Mouse (Mus musculus) cortical plate, adult 2 months (tissue): ENCODE data around the gene Slc44a2. TPM values are rescaled to one million over a fixed set of nuclear protein-coding genes. Genes with fewer than 3 reads are reported as not detected.
"Not testable (repeated sequence)": the region's sequence is repeated elsewhere in the genome, so short reads cannot be mapped to it uniquely, and the experiment has no call there.

Source experiments
- H3K27ac ChIP-seq: fragments of 200-500 bp; 2 replicates; pipeline ENCODE4 v1.5.1; 2012; ENCODE audit warnings: low read length, control low read depth, inconsistent platforms; ENCODE audit not compliant: insufficient read depth
- H3K4me1 ChIP-seq: fragments of 200-500 bp; 2 replicates; pipeline ENCODE4 v1.6.1; 2011; ENCODE audit warnings: low read length; ENCODE audit not compliant: control insufficient read depth, insufficient read depth
- H3K4me3 ChIP-seq: fragments of 200-500 bp; 2 replicates; pipeline ENCODE4 v1.5.1; 2011; ENCODE audit warnings: mild to moderate bottlenecking, low read length, control low read depth; ENCODE audit not compliant: insufficient read depth
- CTCF ChIP-seq: fragments of 200-500 bp; IDR thresholded peaks from 2 replicates; pipeline ENCODE4 v1.5.1; 2011; ENCODE audit warnings: mild to moderate bottlenecking, control low read depth, low read length; ENCODE audit not compliant: insufficient read depth; ENCODE audit errors: extremely low read depth
- POLR2A ChIP-seq: fragments of 200-500 bp; IDR thresholded peaks from 2 replicates; pipeline ENCODE4 v1.6.1; 2011; ENCODE audit warnings: mild to moderate bottlenecking, low read length, control low read depth; ENCODE audit not compliant: insufficient read depth; ENCODE audit errors: extremely low read depth
- polyA plus RNA-seq: library from polyadenylated mRNA; depleted of rRNA; stranded (reverse); fragments of >200 nt; gene quantifications from 2 replicates; pipeline ENCODE4 v1.2.3, GENCODE M21; 2012

Slc44a2 gene
- polyA plus RNA-seq, 1 experiment = 54.1 TPM

DNA sequence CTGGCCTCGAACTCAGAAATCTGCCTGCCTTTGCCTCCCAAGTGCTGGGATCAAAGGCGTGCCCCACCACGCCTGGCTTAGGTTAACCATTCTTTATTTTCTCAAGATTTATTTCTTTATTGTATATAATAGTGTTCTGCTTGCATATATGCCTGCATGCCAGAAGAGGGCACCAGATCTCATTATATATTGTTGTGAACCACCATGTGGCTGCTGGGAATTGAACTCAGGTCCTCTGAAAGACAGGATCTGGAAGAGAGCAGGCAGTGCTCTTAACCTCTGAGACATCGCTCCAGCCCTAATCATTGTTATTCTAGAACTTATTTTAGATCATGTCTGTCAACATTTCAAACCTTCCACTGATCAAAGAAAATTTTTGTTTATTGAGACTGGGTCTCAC is 995 bp upstream of the Slc44a2 start:
- Histone ChIP-seq H3K4me3 (no peak overlapping the region), H3K27ac (no peak overlapping the region), H3K4me1 (no peaks in the 10 kb centered on the region)
- TF ChIP-seq POLR2A (no peak), CTCF (no peak)

DNA sequence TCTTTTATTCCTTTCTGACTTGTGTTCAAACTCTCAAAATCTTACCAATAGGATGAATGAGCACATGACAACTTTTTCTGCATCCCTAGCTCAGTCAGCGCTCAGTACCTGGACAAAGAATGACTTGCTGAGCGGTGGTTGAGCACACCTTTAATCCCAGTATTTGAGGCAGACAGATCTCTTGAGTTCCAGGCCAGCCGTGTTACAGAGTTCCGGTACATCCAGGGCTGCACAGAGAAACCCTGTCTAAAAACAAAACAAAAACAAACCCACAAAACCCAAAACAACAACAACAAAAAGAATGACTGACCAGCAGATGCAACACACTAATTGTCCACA is 249 bp upstream of the Slc44a2 start:
- Histone ChIP-seq H3K4me1 (no peaks in the 10 kb centered on the region), H3K27ac (no peak overlapping the region), H3K4me3 (peak overlapping the region; percentile 88)
- TF ChIP-seq CTCF (no peak), POLR2A (no peak)

DNA sequence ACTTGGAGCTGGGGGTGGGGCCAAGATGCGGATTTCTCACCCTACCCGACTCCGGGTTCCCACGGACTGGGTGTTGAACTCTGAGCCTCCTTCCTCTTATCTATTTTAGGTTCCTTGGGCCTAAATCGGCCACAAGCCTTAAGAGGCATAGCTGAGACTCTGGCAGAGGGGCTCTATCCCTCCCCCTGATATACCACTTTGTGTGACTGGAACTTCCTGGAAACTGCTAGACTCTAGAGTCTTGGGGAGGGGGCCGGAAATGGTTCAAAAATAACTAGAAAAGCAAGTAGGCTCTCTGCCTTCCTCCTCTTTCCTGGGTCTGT is 976 bp downstream of the Slc44a2 start:
- peak overlapping the region; percentile 88 for H3K4me3 ChIP-seq
- TF ChIP-seq POLR2A = no peak
- no peak for TF ChIP-seq CTCF
- H3K4me1 ChIP-seq = no peaks in the 10 kb centered on the region
- no peak overlapping the region for H3K27ac ChIP-seq

DNA sequence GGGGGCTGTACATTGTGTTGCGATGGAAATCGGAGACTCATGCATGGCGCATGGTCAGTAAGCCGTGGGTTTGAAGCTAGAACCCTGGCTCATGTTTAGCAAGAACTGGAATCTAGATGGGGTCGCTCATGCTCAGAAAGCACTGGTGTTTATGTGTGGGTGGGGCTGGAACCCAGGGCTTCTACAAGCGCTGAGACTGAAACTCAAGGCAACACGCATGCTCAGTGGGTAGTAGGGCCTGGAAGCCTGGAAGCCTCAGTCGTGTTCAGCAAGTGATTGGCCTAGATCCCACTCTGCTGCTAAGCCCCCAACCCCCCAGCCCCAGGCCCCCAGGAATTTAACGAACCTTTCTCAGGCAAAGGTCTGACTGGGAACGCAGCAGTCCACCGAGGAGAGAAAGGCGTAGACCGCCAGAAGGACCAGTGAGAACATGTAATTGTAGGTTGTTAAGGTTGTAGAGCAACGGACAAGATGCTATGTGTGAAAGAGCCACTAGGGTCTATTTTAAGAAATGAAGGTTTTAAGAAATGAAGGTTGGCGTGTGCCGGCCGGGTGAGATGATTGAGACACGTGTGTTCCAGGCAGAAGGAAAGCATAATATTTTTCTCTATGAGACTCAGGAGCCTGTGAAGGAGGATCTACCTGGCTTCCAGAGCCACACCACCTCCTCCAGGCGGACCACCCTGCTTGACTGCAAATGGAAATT is 1.9 kb downstream of the Slc44a2 start:
- Histone ChIP-seq H3K4me1 (no peaks in the 10 kb centered on the region), H3K4me3 (peak overlapping the region; percentile 88), H3K27ac (no peak overlapping the region)
- no peak for TF ChIP-seq CTCF

DNA sequence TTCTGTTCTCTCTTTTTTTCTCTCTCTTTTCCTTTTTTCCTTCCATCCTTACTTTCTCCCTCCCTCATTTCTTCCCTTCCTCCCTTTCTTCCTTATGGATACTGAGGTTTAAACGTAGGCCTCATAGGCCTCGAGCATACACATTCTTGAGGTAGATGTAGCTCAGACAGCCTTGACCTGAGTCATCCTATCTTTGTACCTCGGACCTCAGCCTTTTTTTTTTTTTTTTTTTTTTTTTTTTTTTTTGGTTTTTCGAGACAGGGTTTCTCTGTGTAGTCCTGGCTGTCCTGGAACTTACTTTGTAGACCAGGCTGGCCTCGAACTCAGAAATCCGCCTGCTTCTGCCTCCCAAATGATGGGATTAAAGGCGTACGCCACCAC is 2.4 kb downstream of the Slc44a2 start:
- not testable (repeated sequence) for H3K4me1 ChIP-seq, H3K27ac ChIP-seq
- H3K4me3 ChIP-seq = peak overlapping the region; percentile 88; the same call in 1 of the 2 replicates

DNA sequence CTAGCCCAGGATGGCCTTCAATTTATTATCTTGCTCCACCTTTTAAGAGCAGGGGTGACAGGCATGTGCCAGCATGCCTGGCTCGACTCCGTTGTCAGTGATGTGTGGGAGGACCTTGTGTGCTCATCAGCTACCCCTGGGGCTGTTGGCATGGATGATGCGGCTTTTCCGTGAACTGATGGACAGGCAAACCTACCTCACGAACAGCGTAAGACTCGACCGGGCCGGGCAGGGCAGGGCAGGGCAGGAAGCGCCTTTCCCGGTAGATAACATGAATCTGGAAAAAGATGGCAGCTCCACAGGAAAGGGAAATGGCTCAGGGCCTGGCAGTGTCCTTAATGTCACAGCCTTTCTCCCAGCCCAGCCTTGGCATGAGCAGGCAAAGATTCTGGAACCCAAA is 3.8 kb downstream of the Slc44a2 start:
- Histone ChIP-seq H3K4me3 (no peak overlapping the region), H3K27ac (no peak overlapping the region), H3K4me1 (no peaks in the 10 kb centered on the region)
- TF ChIP-seq CTCF = no peak
- TF ChIP-seq POLR2A = no peak

DNA sequence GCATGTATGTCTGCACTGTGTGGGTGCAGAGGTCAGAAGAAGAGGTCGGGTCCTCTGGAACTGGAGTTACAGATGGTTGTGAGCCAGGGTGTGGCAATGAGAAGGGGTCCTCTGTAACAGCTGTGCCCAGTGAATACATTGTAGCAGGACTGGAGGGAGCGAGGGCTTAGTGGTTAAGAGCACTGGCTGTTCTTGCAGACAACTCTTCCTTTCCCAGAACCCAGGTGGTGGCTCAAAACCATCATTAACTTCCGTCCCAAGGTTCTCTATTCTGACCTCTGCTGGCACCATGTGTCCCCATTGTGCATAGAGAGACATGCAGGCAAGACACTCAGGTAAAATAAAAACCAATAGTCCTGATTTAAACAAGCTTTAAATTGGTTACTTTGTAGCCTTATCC is 7.1 kb downstream of the Slc44a2 start:
- Histone ChIP-seq H3K27ac (no peak overlapping the region), H3K4me1 (no peaks in the 10 kb centered on the region), H3K4me3 (no peak overlapping the region)
- no peak for TF ChIP-seq POLR2A
- TF ChIP-seq CTCF = no peak

DNA sequence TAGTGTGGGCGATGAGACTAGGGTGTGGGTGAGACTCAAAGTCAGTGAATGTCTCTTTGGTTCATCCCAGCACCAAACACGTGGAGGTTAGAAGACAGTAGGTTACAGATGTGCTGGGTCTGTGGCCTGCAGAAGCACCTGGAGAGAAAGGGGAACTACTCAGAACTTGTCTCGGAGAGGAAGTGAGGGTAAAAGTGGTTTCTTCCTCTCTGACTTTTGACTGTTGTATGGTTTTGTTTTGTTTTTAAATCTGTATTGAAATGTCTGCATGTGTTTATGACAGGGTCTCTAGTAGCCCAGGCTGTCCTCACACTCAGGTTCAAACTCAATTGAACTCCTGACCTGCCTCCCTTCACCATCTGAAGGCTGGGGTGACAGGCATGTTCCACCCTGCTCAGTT is 7.5 kb downstream of the Slc44a2 start:
- no peak overlapping the region for H3K27ac ChIP-seq
- no peak for TF ChIP-seq POLR2A
- no peak for TF ChIP-seq CTCF
- no peak overlapping the region for H3K4me3 ChIP-seq
- H3K4me1 ChIP-seq = no peaks in the 10 kb centered on the region

DNA sequence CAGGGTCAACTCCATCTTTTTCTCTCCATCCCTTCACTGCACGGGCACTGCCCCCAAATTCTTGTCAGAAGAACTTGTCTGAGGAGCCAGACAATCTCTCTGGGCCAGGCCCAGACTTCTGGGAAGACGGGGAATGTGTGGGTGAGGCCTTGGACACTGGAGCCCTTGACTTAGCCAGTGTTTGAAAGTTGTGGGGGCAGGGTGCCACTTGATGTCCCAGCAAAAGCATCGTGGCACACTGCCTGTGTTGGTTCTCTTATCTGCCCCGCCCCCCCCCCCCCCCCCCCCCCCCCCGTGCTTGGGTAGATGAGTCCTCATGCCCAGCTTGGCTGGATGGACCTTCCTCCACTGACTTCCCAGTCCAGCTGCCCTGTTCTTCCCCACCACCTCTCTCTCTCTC is 8.5 kb downstream of the Slc44a2 start:
- Histone ChIP-seq H3K27ac (no peak overlapping the region), H3K4me1 (no peaks in the 10 kb centered on the region), H3K4me3 (no peak overlapping the region)
- no peak for TF ChIP-seq POLR2A
- TF ChIP-seq CTCF = no peak

DNA sequence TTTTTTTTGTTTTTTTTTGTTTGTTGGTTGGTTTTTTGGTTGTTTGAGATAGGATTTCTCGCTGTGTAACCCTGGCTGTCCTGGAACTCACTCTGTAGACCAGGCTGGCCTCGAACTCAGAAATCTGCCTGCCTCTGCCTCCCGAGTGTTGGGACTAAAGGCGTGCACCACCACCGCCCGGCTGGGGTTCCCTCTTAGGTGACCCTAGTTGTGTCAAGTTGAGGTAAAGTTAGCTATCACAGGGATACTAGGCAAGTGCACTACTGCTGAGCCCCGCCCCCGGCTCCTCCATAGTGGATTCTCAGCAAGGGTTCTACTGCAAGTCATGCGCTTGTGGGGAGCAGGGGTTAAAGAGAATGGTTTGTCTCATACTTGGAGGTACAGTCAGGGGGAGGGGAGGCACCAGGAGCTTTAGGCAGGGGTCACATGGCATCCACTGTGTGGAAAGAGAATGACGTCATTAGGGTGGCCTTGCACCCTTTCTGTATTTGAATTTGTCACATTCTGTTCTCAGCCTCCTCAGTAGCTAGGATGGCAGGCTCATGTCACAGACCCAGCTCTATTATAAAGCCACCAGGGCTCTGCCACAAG is 9.3 kb downstream of the Slc44a2 start:
- Histone ChIP-seq H3K4me3 (no peak overlapping the region), H3K27ac (no peak overlapping the region), H3K4me1 (no peaks in the 10 kb centered on the region)
- TF ChIP-seq POLR2A (no peak), CTCF (no peak)
